Comparison of ENCODE assay signal across 17 mouse cellular contexts in genomic region chr1:172317431-172317830, GRCm38 (mm10). TPM values are rescaled to one million over a fixed set of nuclear protein-coding genes. Genes with fewer than 3 reads are reported as not detected.
DNase-seq lines count a peak whose midpoint lies in the region; ATAC-seq lines count a peak whose summit lies in the region.
"Had no signal": no experiment of that assay in that cellular context is flagged by ENCODE, and none has a peak within 500 bp of the region (broad histone marks: within the 10 kb centered on the region; RNA-seq: fewer than 3 reads in every experiment).

No protein-coding gene starts in this region.

- H3K4me1 ChIP-seq in heart, embryonic 10.5 days = peaks cover 28% of the 10 kb centered on the region
- peaks cover 69% of the 10 kb centered on the region for H3K4me1 ChIP-seq in midbrain, embryonic 10.5 days
- H3K4me1 ChIP-seq in midbrain, embryonic 16.5 days (ENCODE audit: control insufficient read depth, insufficient read depth, low read length) = peaks cover 18% of the 10 kb centered on the region
- H3K4me1 ChIP-seq in embryonic facial prominence, embryonic 14.5 days (ENCODE audit: control insufficient read depth, insufficient read depth, low read length) = peaks cover 12% of the 10 kb centered on the region; the same call in 1 of the 2 replicates

- peaks cover 92% of the 10 kb centered on the region for H3K27me3 ChIP-seq in heart, embryonic 10.5 days (ENCODE audit: insufficient read depth, poor library complexity, severe bottlenecking)
- H3K27me3 ChIP-seq in midbrain, embryonic 10.5 days (ENCODE audit: low read depth, poor library complexity, severe bottlenecking) = peaks cover 67% of the 10 kb centered on the region
- no peaks in the 10 kb centered on the region for H3K27me3 ChIP-seq in midbrain, embryonic 16.5 days (ENCODE audit: control insufficient read depth, insufficient read depth, low read depth, low read length)
- H3K27me3 ChIP-seq in embryonic facial prominence, embryonic 14.5 days (replicated peaks; ENCODE audit: control insufficient read depth, insufficient read depth, low read length) = no peaks in the 10 kb centered on the region
- H3K27me3 ChIP-seq: Patski had no signal

- no peak for ATAC-seq in midbrain, embryonic 16.5 days
- 0 out of 2 replicates have a peak, but pooled peaks have one; percentile 6 for ATAC-seq in embryonic facial prominence, embryonic 14.5 days (ENCODE audit: low read depth)
- ATAC-seq: Patski had no signal

- 41% methylated on average over 18 of the region's 18 CpGs for WGBS in heart, embryonic 10.5 days
- 57% methylated on average over 18 of the region's 18 CpGs for WGBS in midbrain, embryonic 10.5 days
- 57% methylated on average over 18 of the region's 18 CpGs for WGBS in midbrain, embryonic 16.5 days
- 56% methylated on average over 18 of the region's 18 CpGs for WGBS in embryonic facial prominence, embryonic 14.5 days

- no peak for DNase-seq in heart, embryonic 10.5 days (ENCODE audit: low spot score)
- DNase-seq in heart, adult 9 months (ENCODE audit: low spot score in 2 of 2) = no peak
- DNase-seq in midbrain, embryonic 10.5 days (ENCODE audit: low spot score) = no peak
- peak; percentile 28 to 36 for DNase-seq in cerebellum, postnatal 14 days
- no peak for DNase-seq in embryonic facial prominence, embryonic 14.5 days (ENCODE audit: low spot score)
- DNase-seq in ovary, postnatal 10 days (ENCODE audit: low spot score) = no peak
- DNase-seq in B cell, adult 2 months = no peak
- DNase-seq: heart, adult 11 months; layer of hippocampus, adult 9-11 months; lung, postnatal 10 days; right cerebral cortex, adult 18-20 months; thymus, postnatal 4 days had no signal

- no peaks in the 10 kb centered on the region for H3K9me3 ChIP-seq in heart, embryonic 10.5 days
- H3K9me3 ChIP-seq in midbrain, embryonic 10.5 days (replicated peaks) = no peaks in the 10 kb centered on the region
- no peaks in the 10 kb centered on the region for H3K9me3 ChIP-seq in midbrain, embryonic 16.5 days (replicated peaks; ENCODE audit: control insufficient read depth, low read length, poor library complexity, severe bottlenecking)
- no peaks in the 10 kb centered on the region for H3K9me3 ChIP-seq in embryonic facial prominence, embryonic 14.5 days (ENCODE audit: control insufficient read depth, low read length)
- H3K9me3 ChIP-seq: midbrain, embryonic 12.5 days had no signal

- peak overlapping the region; percentile 19; the same call in 1 of the 2 replicates for H3K27ac ChIP-seq in heart, embryonic 10.5 days
- peak overlapping the region; percentile 70 for H3K27ac ChIP-seq in midbrain, embryonic 10.5 days (replicated peaks)
- H3K27ac ChIP-seq in midbrain, embryonic 16.5 days (ENCODE audit: low read length) = no peak overlapping the region
- no peak overlapping the region for H3K27ac ChIP-seq in embryonic facial prominence, embryonic 14.5 days (replicated peaks; ENCODE audit: low read depth, low read length)
- H3K27ac ChIP-seq: liver, embryonic 14.5 days; midbrain, embryonic 12.5 days had no signal

- H3K9ac ChIP-seq in midbrain, embryonic 16.5 days (ENCODE audit: low read depth, low read length) = no peak overlapping the region
- no peak overlapping the region for H3K9ac ChIP-seq in embryonic facial prominence, embryonic 14.5 days (ENCODE audit: low read depth, low read length)
- H3K9ac ChIP-seq: liver, embryonic 14.5 days; midbrain, embryonic 12.5 days had no signal

- no peak overlapping the region for H3K4me2 ChIP-seq in midbrain, embryonic 16.5 days (ENCODE audit: low read length)
- no peak overlapping the region for H3K4me2 ChIP-seq in embryonic facial prominence, embryonic 14.5 days (ENCODE audit: low read depth, low read length)
- H3K4me2 ChIP-seq: midbrain, embryonic 12.5 days had no signal

- H3K36me3 ChIP-seq in heart, embryonic 10.5 days = peaks cover 13% of the 10 kb centered on the region; the same call in 1 of the 2 replicates
- H3K36me3 ChIP-seq in midbrain, embryonic 10.5 days = peaks cover 43% of the 10 kb centered on the region
- H3K36me3 ChIP-seq in midbrain, embryonic 16.5 days (ENCODE audit: control insufficient read depth, insufficient read depth, low read length) = no peaks in the 10 kb centered on the region; the same call in 1 of the 2 replicates
- H3K36me3 ChIP-seq in embryonic facial prominence, embryonic 14.5 days (ENCODE audit: control insufficient read depth, insufficient read depth, low read length) = peaks cover 12% of the 10 kb centered on the region; the same call in 1 of the 2 replicates

- H3K4me3 ChIP-seq in heart, embryonic 10.5 days = peak overlapping the region; percentile 38
- no peak overlapping the region for H3K4me3 ChIP-seq in midbrain, embryonic 10.5 days
- H3K4me3 ChIP-seq in midbrain, embryonic 16.5 days (ENCODE audit: low read depth, low read length) = no peak overlapping the region
- no peak overlapping the region for H3K4me3 ChIP-seq in embryonic facial prominence, embryonic 14.5 days (ENCODE audit: low read depth, low read length)
- H3K4me3 ChIP-seq: midbrain, embryonic 12.5 days had no signal

RNA-seq across cellular contexts. Expression of gene Kcnj9, which starts 11.7 kb away (rescaled TPM):
- polyA plus RNA-seq in heart, embryonic 10.5 days (2016; fragmentation: Nextera tagmentation; extraction: Ambion mirVana) = not detected in 2 replicates
- 0.23 and 0.61 TPM in 2 replicates for polyA plus RNA-seq in midbrain, embryonic 10.5 days (2016; fragmentation: Nextera tagmentation; extraction: Ambion mirVana)
- 7.7 and 7.8 TPM in 2 replicates for polyA plus RNA-seq in midbrain, embryonic 16.5 days (2015; fragmentation: Nextera tagmentation; extraction: Ambion mirVana)
- 0.06 TPM in 1 of 2 replicates, not detected in the other for polyA plus RNA-seq in embryonic facial prominence, embryonic 14.5 days (2014; fragmentation: Nextera tagmentation; extraction: Ambion mirVana)
- polyA plus RNA-seq: kidney, embryonic 14.5 days had no signal

RNA-seq across cellular contexts. Expression of gene Atp1a2, which starts 19.6 kb away (rescaled TPM):
- polyA plus RNA-seq in heart, embryonic 10.5 days (2016; fragmentation: Nextera tagmentation; extraction: Ambion mirVana) = 8.7 and 22.5 TPM in 2 replicates
- 3.0 and 4.3 TPM in 2 replicates for polyA plus RNA-seq in midbrain, embryonic 10.5 days (2016; fragmentation: Nextera tagmentation; extraction: Ambion mirVana)
- polyA plus RNA-seq in midbrain, embryonic 16.5 days (2015; fragmentation: Nextera tagmentation; extraction: Ambion mirVana) = 53.2 and 69.0 TPM in 2 replicates
- polyA plus RNA-seq in embryonic facial prominence, embryonic 14.5 days (2014; fragmentation: Nextera tagmentation; extraction: Ambion mirVana) = 5.6 and 6.2 TPM in 2 replicates

RNA-seq across cellular contexts. Expression of gene Kcnj10, which starts 23.6 kb away (rescaled TPM):
- 0.09 TPM in 1 of 2 replicates, not detected in the other for polyA plus RNA-seq in heart, embryonic 10.5 days (2016; fragmentation: Nextera tagmentation; extraction: Ambion mirVana)
- 0.46 and 0.75 TPM in 2 replicates for polyA plus RNA-seq in midbrain, embryonic 10.5 days (2016; fragmentation: Nextera tagmentation; extraction: Ambion mirVana)
- 1.5 and 2.5 TPM in 2 replicates for polyA plus RNA-seq in midbrain, embryonic 16.5 days (2015; fragmentation: Nextera tagmentation; extraction: Ambion mirVana)
- polyA plus RNA-seq in embryonic facial prominence, embryonic 14.5 days (2014; fragmentation: Nextera tagmentation; extraction: Ambion mirVana) = 0.18 and 0.28 TPM in 2 replicates

RNA-seq across cellular contexts. Expression of gene Igsf8, which starts 56.0 kb away (rescaled TPM):
- 30.1 and 33.2 TPM in 2 replicates for polyA plus RNA-seq in heart, embryonic 10.5 days (2016; fragmentation: Nextera tagmentation; extraction: Ambion mirVana)
- 50.2 and 62.4 TPM in 2 replicates for polyA plus RNA-seq in midbrain, embryonic 10.5 days (2016; fragmentation: Nextera tagmentation; extraction: Ambion mirVana)
- 63.9 and 64.0 TPM in 2 replicates for polyA plus RNA-seq in midbrain, embryonic 16.5 days (2015; fragmentation: Nextera tagmentation; extraction: Ambion mirVana)
- 57.2 and 60.4 TPM in 2 replicates for polyA plus RNA-seq in embryonic facial prominence, embryonic 14.5 days (2014; fragmentation: Nextera tagmentation; extraction: Ambion mirVana)

RNA-seq across cellular contexts. Expression of gene Pigm, which starts 58.9 kb away (rescaled TPM):
- polyA plus RNA-seq in heart, embryonic 10.5 days (2016; fragmentation: Nextera tagmentation; extraction: Ambion mirVana) = 8.0 and 8.6 TPM in 2 replicates
- 9.3 and 9.9 TPM in 2 replicates for polyA plus RNA-seq in midbrain, embryonic 10.5 days (2016; fragmentation: Nextera tagmentation; extraction: Ambion mirVana)
- polyA plus RNA-seq in midbrain, embryonic 16.5 days (2015; fragmentation: Nextera tagmentation; extraction: Ambion mirVana) = 3.4 and 3.5 TPM in 2 replicates
- polyA plus RNA-seq in embryonic facial prominence, embryonic 14.5 days (2014; fragmentation: Nextera tagmentation; extraction: Ambion mirVana) = 6.9 and 7.2 TPM in 2 replicates

Comparison
In these comparisons a context has a peak if more than half of its experiments do, and no peak if none do; other contexts are left out.
1. H3K27ac ChIP-seq: peak in heart, embryonic 10.5 days (single experiment) and midbrain, embryonic 10.5 days (single experiment); none in midbrain, embryonic 16.5 days (single experiment) and embryonic facial prominence, embryonic 14.5 days (single experiment).
2. DNase-seq: peak in cerebellum, postnatal 14 days (2 of 2); none in heart, embryonic 10.5 days (single experiment), heart, adult 9 months (0 of 2), midbrain, embryonic 10.5 days (single experiment), embryonic facial prominence, embryonic 14.5 days (single experiment), ovary, postnatal 10 days (single experiment) and B cell, adult 2 months (0 of 2).